Mouse (Mus musculus) CD4-positive, CD25-positive, alpha-beta regulatory T cell, adult 2 months (primary cell): Measurements from ENCODE around the gene Ccdc149.

ENCODE experiments used
- DNase-seq: peaks from one replicate; pipeline ENCODE4 v3.0.0-alpha.2; 2012; ENCODE audit warnings: low read depth, low spot score

Gene Ccdc149

DNA sequence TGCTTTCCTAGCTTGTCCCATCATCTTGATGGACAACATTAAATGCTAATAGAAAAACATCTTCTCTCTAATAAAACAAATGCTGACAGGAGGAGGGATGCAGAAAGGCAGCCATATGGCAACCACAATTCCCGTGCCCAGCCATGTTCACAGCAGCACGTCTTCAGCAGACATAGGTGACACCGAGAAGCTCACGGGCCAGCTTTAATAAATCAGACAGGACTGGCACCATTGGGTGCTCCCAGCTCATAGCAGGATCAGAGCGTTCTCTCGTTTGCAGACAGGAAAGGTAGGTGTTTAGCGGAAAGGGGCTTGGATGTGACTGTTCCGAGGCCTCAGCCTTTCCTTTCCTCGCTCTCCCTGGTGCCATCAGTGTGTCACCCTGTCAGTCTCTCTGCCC lies 95.5 kb downstream of the Ccdc149 start:
- DNase-seq = no peak

DNA sequence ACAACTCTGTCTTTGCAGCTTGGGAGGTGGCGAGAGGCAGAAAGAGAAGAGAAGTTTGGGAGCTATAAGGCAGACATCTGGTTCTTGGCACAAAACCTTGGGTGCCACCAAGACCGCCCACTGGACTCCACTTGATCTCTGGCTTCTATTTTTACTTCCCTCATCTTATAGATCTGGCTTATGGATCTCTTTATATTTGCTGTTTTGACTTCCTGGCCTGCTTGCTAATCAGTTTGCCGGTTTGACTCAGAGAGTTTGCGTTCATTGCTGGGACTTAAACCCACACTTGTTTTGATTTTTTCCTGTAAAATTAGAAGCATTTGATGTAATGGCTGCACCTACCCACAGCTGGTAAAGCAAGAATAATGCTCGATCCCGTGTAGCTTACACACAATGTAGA lies 100.4 kb downstream of the Ccdc149 start:
- DNase-seq = no peak

DNA sequence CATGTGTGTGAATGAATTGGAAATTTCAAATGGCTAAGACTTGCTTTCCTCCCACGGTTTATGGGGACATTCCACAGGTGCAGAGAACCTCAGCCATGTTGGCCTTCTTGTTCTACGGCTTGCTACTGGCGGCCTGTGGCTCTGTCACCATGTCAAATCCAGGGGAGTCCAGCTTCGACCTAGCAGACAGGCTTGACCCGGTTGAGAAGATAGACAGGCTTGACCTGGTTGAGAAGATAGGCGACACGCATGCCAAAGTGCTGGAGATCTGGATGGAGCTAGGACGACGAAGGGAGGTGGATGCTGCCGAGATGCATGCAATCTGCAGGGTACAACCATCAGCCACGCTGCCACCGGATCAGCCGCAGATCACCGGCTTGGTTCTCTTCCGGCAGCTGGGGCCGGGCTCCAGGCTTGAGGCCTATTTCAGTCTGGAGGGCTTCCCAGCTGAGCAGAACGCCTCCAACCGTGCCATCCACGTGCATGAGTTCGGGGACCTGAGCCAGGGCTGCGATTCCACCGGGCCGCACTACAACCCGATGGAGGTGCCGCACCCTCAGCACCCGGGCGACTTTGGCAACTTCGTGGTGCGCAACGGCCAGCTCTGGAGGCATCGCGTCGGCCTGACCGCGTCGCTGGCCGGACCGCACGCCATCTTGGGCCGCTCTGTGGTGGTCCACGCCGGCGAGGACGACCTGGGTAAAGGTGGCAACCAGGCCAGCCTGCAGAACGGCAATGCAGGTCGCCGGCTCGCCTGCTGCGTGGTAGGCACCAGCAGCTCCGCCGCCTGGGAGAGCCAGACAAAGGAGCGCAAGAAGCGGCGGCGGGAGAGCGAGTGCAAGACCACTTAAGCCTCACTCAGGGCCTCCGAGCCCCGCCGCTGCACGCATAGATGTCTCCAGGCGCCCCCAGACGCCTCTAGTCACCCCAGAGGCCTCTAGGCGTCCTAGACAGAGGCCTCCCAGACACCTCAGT lies 103.2 kb downstream of the Ccdc149 start:
- DNase-seq = no peak

DNA sequence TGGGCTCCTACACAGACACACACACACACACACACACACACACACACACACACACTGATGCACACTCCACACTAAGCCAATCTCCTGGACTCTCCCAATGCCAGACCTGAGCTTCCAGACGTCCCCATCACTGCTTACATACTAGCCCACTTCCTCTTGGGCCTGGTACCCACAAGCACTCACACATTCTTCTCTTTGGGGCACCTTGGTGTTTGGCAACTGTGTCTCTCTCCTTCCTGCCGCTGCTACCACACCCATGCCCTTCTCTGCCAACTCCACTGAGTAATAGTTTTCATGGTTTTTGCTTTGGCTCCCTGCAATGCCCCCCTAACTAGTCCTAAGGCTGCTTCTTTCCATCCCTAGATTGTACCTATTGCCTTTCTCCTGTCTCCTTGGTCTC lies 104.7 kb downstream of the Ccdc149 start:
- no peak for DNase-seq

DNA sequence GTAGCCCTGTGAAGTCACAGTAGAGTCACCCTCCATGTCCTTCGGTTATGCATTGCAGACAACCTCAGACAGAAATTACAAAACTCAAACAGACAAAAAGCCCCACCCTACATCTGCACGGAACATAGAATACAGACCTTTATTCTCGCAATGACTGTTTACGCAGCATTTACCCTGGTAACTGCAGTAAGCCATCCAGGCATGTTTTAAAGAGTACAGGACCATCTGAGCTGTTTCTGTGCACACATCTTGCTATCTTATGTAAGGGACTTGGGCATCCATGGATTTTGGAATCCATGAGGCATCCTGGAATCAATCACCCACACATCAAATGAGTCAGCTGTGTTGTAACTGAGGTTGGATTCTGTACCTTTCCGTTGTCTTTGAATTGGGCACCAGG lies 105.4 kb downstream of the Ccdc149 start:
- DNase-seq = no peak

DNA sequence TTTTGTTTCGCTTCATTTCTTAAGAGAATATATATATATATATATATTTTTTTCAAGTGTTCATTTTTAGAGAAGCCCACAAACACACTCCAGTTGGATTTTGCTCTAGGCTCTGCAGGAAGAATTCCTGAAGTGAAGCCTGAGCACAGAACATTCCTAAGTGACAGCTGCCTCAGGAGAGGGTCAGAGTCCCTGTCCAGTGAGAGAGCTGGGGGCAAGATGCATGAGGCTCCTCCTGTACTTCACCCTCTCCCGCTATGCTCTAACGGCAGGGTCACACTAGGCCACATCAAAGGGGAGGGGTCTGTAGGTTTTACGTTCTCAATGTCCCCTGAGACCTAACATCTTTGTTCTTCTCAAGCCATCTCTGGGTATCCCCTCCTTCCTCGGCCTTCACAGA lies 106.8 kb downstream of the Ccdc149 start:
- no peak for DNase-seq

DNA sequence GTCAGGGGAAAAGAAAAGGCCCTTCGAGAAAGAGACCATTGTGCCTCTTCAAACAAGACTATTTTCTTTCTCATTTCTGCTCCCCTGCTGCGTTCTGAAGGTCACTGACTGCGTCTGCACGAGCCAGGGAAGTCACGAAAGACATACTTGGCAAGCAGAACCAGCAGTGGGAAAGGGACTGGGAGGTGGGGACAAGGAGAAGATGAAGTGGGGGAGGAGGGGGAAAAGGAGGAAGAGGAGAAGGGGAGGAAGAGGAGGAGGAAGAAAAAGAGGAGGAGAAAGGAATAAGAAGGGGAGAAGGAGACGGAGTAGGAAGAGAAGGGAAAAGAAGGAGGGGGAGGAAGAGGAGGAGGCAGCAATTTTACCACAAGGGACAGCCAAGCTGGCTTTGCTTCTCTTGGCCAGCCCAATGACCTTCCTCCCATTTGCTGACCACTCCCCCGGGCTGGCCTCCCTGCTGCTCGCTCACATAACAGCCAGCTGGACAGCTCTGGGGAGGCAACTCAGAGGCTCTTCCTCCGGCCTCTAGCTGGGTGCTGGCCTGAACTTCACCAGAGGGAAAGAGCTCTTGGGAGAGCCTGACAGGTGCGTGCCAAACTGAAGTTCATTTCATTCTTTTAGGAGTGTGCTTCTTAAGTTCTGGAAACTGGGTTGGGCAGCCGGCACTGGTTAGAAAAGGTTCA lies 107.7 kb downstream of the Ccdc149 start, which contains the start of gene Sod3:
Sod3 (plus strand) TSS at position 324 of the 683 bp plus-strand sequence.
- DNase-seq = no peak

DNA sequence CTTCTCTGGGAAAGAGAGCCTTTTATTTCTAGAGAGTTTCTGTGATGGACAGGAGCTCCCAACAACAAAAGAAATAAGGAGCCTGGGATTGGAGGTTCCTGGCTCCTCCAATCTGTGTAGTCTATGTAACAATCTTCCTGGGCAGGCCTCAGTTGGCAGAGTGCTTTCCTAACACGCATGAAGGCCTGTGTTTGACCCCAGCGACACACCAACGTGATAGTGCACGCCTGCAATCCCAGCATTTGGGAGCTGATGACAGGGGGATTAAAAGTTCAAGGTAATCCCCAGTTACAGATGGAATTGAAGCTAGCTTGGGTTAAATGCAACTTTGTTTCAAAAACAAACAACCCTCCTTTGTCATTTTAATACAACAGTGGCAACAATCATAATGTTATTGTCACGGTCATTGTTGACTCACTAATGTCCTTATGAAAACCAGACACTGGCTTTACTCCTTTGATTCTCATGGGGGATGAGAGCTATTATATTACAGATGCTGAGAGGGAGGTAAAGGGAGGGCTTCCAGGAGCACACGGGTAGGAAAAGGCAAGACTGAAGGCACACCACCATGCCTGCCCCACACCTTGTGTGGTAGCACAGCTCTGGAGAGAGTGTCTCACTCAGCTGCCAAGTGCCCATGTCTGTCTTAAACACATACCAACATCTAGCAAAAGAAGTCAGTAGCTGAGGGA lies 108.4 kb downstream of the Ccdc149 start:
- no peak for DNase-seq

DNA sequence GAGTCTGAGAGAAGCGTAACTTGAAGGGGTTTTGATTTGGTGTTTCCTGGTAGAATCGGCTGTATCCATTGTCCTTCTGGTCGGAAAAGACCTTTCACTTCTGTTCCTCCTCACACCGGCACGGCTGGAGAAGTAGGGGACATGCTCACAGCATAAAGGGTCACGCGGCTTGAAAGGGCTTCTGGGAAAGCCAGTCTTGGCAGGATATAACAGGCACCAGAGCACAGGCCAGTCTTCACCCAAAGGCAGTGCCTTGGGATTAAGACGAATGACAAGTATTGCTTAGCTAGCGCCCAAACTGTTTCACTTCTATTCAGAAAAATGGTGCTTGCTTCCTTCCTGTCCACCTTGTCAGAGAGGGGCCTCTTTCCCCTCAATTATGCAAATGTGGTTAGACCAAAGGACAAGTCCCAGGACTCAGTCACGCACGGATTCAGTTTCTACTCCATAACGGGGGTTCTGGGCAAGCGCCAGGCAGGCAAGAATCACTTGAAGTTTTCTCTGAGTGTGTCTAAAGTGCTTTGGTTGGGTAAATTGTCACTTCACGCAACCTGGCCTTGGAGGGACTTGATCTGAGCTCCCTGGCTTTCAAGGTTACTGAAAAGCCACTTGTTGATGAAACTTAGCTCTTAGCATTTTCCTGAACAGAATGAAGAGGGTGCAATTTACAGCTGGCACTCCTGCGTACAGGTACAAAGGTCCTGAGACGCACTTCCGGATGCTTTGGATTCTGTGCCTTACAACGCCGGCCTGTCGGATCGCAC lies 110.9 kb downstream of the Ccdc149 start:
- DNase-seq = no peak

DNA sequence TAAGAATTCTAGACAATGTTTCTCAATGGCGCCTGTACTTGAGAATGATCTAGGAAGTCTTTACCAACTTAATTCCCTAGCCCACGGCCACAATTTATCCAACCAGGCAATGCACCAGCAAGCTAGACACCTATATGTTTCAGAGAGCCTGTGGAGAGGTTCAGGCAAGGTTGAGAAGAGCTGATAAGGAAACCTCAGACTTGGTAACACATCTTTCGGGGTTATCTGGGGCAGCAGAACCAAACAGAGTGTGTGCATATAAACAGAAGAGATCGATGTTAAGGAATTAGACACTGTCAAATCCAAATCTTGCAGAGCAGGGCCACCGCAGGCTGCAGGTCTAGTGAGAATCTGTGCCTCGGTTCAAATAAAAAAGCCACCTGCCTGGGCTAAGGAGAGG lies 113.2 kb downstream of the Ccdc149 start:
- DNase-seq = no peak

DNA sequence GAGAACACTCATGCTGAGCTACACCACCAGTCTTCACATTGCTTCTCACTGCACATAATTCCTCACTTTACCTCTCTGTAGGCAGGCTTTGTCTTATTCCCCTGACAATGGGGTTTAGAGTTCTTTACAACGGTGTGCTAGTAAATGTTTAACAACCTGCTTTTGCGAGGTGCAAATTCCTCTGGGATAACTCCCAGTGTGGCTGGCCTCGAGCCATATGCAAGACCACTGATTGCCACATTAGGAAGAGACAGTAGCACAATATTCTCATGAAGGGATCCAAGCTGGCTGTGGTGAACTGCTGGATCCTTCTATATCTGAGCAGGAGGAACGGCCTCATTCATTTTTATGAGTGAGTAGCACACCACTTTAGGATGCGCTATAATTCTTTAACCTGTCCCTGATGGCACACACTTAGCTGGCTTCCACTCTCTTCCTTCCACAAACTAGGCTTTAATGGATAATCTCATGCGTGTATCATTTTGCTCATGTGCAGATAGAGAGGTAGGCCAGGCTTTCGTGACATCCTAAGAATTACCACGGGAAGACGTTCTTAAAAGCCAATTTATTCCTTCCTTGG lies 114.1 kb downstream of the Ccdc149 start:
- no peak for DNase-seq

DNA sequence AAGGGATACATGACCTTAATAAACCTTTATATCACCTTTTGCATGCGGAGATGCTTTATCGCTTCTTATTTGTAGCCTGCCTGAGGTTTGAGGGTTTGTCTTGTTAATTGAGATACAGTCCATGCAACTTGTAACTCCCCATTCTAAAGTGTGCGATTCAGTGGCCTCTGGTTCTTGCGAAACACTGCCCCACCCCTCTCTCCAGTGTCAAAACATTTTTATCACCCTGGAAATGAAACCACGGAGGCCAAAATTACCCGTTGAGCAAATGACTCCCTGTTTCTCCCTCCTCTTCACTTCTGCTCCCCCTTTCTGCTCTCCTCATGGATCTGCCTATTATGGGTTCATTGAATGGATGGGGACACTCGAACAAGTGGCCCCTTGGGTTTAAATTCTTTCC lies 115.7 kb downstream of the Ccdc149 start:
- no peak for DNase-seq

DNA sequence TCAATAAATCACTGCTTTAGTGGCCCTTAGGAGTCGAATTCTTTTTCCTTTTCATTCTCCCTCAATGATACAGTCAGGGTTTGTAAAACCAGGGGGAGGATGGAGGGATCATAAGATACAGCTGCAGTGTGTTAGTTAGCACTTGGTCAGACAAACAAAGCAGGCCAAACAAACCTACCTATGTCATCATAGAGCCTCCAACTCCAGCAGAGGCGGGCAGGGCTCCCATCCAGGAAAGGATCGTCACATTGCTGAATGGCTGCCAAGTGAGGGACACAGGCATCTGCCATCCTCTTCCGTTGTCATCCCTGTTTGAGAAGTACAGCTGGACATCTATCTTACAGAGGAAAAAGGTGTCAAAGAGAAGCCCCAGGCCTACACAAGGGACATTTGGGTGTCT lies 116.9 kb downstream of the Ccdc149 start:
- DNase-seq = no peak

DNA sequence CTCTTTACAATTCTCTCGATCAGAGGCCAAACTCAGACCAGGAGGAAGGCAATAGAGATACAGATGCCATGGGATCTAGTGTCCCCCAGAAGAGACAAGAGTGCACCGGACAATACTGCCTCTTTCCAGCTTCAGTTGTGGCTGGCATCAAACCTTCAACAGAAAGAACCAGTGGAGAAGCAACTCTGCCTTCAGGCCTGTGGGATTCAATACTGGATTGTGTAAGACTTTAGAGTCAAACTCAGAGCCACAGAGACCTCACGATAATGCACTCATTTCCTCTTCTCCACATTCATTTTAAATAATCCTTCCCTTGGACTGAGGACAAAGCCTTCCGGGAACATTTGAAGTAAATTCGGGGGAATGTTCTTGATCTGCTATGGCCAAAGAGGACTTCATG lies 118.6 kb downstream of the Ccdc149 start:
- DNase-seq = no peak

DNA sequence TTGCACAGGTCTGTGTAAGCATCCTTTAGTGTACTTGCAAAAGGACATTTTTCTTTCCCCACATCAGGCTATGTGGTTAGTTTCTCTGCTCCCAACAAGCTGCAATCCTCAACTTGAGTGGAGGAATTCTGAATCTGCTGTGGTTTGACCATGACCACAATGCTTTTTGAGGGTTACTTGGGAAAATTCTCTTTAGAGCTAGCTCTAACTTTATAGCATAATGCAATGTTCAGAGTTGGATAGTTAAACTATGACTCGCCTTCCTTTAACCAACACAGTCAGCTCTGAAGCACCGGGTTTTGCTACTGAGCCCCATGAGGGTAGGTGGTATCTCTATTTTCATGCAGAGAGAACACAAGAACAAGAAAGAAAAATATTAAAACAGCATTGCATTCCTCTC lies 119.8 kb downstream of the Ccdc149 start:
- no peak for DNase-seq

DNA sequence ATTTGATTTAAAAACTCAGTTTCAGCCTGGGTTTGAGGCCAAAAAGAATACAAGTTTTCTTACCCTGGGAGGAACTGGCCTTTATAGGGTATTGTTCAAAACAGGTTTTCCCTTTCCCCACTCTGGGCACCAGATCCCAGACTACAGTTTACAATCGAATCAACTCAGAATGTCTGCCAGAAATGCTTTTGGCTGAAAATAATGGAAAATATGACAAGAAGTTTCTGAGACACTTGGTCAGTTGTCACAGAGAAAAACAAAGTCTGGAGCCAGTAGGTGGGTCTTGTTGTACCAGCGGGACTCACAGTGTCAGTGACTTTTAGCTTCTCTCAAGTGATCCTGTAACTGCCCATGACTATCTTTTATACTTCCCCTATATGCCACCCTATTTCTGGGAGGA lies 120.9 kb downstream of the Ccdc149 start:
- no peak for DNase-seq

DNA sequence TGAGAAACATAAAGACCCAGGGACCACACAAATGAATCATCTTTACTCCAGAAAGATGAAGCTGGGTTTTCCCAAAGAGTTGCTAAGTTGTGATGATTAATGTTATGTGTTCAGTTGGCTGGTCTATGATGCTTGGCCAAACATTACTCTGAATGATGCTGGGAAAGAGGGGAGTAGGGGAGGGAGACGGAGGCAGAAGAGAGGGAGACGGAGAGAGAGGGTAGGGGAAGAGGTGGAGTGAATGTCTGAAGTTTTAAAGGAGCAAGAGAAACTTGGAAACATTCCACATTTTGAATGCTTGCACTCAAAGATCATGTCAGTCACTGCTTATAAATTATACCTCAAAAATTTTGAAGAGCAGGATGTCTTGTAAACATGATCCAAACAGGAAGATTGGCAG lies 124.4 kb downstream of the Ccdc149 start:
- DNase-seq = no peak

DNA sequence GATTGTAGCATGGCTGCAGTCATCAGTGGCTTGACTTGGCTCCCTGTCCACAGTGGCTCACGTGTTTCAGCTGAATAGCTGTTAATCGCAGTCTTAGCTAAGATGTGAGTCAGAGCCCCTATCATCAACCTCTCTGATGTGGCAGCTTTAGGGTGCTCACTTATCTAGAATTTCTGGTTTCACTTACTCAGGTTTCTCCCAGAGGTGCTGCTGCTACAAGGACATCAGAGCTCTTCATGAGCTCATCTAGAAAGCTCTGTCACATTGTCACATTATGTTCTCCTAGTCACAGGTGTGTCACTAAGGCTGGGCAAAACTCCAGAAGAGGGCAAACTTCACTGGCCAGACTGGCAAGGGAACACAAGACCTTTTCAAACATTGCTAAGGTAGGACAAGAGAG lies 132.2 kb downstream of the Ccdc149 start:
- no peak for DNase-seq

DNA sequence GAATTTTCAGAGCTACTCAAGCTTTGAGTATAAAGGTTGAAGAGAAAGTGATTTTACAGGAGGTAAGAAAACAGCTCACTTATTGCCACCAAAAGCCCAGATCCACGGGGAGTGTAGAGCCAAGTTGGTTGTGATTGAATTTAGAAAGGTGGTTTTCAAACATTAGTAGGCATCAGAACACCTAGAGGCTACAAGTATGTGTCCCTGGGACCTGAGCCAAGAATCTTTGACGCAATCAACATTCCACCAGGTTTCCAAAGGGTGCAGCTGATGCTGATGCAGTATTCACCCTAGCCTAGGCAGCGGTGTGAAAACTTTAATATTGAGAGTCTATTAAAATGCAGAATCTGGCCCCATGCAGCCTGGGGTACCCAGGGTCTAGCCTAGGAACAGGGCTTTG lies 135.7 kb downstream of the Ccdc149 start:
- no peak for DNase-seq

DNA sequence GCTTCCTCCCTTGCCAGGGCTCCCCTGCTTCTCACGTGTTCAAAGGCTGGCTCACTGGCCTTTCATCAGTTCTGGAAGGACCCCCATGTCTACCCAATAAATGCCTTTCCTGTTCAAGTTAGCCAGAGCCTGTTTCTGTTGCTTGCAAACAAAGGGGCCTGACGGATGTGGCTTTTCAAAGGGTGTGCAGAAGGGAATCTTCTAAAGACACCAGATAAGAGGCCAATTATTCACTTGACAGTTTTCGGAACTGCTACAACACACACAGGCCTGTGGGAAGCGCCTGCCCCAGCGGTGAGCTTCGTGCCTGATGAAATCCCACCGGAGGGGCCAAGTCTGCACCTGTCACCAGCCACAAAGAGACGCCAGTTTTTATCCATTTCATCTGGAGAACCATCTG lies 139.2 kb downstream of the Ccdc149 start:
- no peak for DNase-seq
